ENCODE assay signal across 8 mouse cellular contexts in the genomic region with DNA sequence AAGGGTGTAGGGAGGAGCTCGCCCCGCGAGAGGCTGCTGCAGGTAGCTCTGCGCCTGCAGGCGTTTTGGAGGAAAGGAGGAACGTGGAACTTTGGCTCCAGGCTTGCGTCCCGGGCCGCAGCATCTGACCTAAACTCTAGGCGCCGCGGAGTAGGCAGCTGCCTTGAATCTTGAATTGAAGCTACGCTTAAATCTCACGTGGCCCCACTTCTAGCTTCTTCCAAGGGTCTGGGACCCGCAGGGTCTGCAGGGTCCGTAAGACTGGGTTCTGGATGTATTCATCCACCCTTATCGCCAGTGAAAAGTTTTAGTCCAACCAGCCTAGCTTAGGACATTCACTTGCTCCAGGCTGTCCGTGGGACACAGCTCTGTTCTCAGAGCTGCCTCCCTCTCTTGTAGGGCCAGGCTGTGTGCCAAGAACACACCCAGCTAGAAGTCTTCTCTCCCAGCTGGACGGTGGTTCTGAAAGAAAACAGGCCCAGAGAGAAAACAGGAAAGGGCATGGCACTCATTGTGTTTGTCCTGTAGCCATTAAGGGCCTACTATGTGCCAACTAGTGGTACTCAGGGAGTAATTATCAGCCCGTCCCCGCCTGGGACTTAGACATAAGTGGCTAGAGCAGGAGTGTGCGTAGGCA. TPM values are rescaled to one million over a fixed set of nuclear protein-coding genes. Genes with fewer than 3 reads are reported as not detected.
DNase-seq lines count a peak whose midpoint lies in the region; ATAC-seq and TF ChIP-seq lines count a peak whose summit lies in the region.

No protein-coding gene starts in this region.

- peak overlapping the region; percentile 82 for H3K4me2 ChIP-seq in heart, embryonic 15.5 days

- H3K9me3 ChIP-seq in erythroblast, embryonic 14.5 days (ENCODE audit: control insufficient read depth, low read length) = no peaks in the 10 kb centered on the region
- no peaks in the 10 kb centered on the region for H3K9me3 ChIP-seq in heart, embryonic 15.5 days (replicated peaks)

- no peaks in the 10 kb centered on the region for H3K79me2 ChIP-seq in macrophage (ENCODE audit: inconsistent target)

- H3K4me1 ChIP-seq in thymus, adult 2 months (replicated peaks; ENCODE audit: control insufficient read depth, insufficient read depth, low read length) = peaks cover 12% of the 10 kb centered on the region
- peaks cover 55% of the 10 kb centered on the region for H3K4me1 ChIP-seq in erythroblast, embryonic 14.5 days (ENCODE audit: control insufficient read depth)
- peaks cover 38% of the 10 kb centered on the region for H3K4me1 ChIP-seq in heart, embryonic 15.5 days (replicated peaks)

- no peaks in the 10 kb centered on the region for H3K36me3 ChIP-seq in thymus, adult 2 months (ENCODE audit: control insufficient read depth, insufficient read depth, low read length)
- peaks cover 27% of the 10 kb centered on the region for H3K36me3 ChIP-seq in erythroblast, embryonic 14.5 days (ENCODE audit: control insufficient read depth)
- peaks cover 24% of the 10 kb centered on the region for H3K36me3 ChIP-seq in heart, embryonic 15.5 days
- H3K36me3 ChIP-seq in macrophage (ENCODE audit: inconsistent target) = peaks cover 24% of the 10 kb centered on the region

- H3K27me3 ChIP-seq in thymus, adult 2 months (ENCODE audit: control insufficient read depth, insufficient read depth, low read length) = no peaks in the 10 kb centered on the region
- no peaks in the 10 kb centered on the region for H3K27me3 ChIP-seq in erythroblast, embryonic 14.5 days (ENCODE audit: control insufficient read depth)
- H3K27me3 ChIP-seq in heart, embryonic 15.5 days = peaks cover 7% of the 10 kb centered on the region; the same call in 1 of the 2 replicates

- ATAC-seq in heart, embryonic 15.5 days (replicated peaks; ENCODE audit: insufficient number of reproducible peaks, insufficient read depth, low FRiP score, low read depth) = peak; percentile 60

- H3K4me3 ChIP-seq in thymus, adult 2 months (ENCODE audit: control insufficient read depth, insufficient read depth, low read length) = peak overlapping the region; percentile 71
- peak overlapping the region; percentile 80 for H3K4me3 ChIP-seq in erythroblast, embryonic 14.5 days (replicated peaks)
- H3K4me3 ChIP-seq in heart, embryonic 15.5 days = peak overlapping the region; percentile 79
- peak overlapping the region; percentile 69 for H3K4me3 ChIP-seq in macrophage (ENCODE audit: inconsistent target)

- no peak for TF ChIP-seq POLR2A in thymus, adult 2 months (IDR thresholded peaks at IDR 0.05; ENCODE audit: control insufficient read depth, extremely low read depth, insufficient read depth, low read length, poor library complexity)

- 17% methylated on average over 22 of the region's 22 CpGs for WGBS in thymus, adult 2 months
- WGBS in heart, embryonic 15.5 days = 8% methylated on average over 22 of the region's 22 CpGs
- 18% methylated on average over 22 of the region's 22 CpGs for WGBS in macrophage (ENCODE audit: missing documents)

- H3K27ac ChIP-seq in thymus, adult 2 months (ENCODE audit: control insufficient read depth, insufficient read depth, low read length) = peak overlapping the region; percentile 9; the same call in 1 of the 2 replicates
- peak overlapping the region; percentile 93 for H3K27ac ChIP-seq in heart, embryonic 15.5 days
- 0 out of 2 replicates have a peak overlapping the region, but pooled peaks have one; percentile 1 for H3K27ac ChIP-seq in macrophage

- DNase-seq in thymus, adult 2 months = no peak
- no peak for DNase-seq in thymus, postnatal 25 days
- DNase-seq in kidney, postnatal 14 days = peak; percentile 83
- peak; percentile 56 to 77 for DNase-seq in urinary bladder, postnatal 36 days (ENCODE audit: low spot score in 2 of 2)
- no peak for DNase-seq in T-cell, adult 2 months (ENCODE audit: low spot score)

- no peak for TF ChIP-seq CTCF in thymus, adult 2 months (IDR thresholded peaks at IDR 0.05; ENCODE audit: borderline replicate concordance, control insufficient read depth, extremely low read depth, insufficient read depth, low read length, poor library complexity)

- peak overlapping the region; percentile 82 for H3K9ac ChIP-seq in heart, embryonic 15.5 days

RNA-seq across cellular contexts. Expression of a gene that starts 0.5 kb away (rescaled TPM):
- 9.7 and 9.8 TPM in 2 replicates for polyA plus RNA-seq in thymus, adult 2 months (2012; rRNA removed)
- 0.04 and 0.23 TPM in 2 replicates for polyA plus RNA-seq in erythroblast, embryonic 14.5 days (2012)
- polyA plus RNA-seq in heart, embryonic 15.5 days (2015; fragmentation: Nextera tagmentation; extraction: Ambion mirVana) = 7.7 and 10.9 TPM in 2 replicates
- total RNA-seq in macrophage (2018; cell fraction: chromatin; rRNA removed) = 1 to 10 TPM in 20 of 26 experiments, under 1 TPM in 2, not detected in 4; 0.74 to 9.0 (median 3.1) TPM
- 1 to 10 TPM; 2.2 to 4.8 (median 3.3) TPM for total RNA-seq in macrophage (2018; cell fraction: cytosol; rRNA removed)
- total RNA-seq in macrophage (2018; cell fraction: nucleus; rRNA removed) = 1 to 10 TPM in 18 of 26 experiments, under 1 TPM in 8; 0.46 to 7.5 (median 1.4) TPM
- polyA plus RNA-seq in macrophage (2018) = 3.1 to 5.8 TPM (median 3.7 TPM) in 3 replicates

RNA-seq across cellular contexts. Expression of a gene that starts 0.5 kb away (rescaled TPM):
- 163 and 173 TPM in 2 replicates for polyA plus RNA-seq in thymus, adult 2 months (2012; rRNA removed)
- polyA plus RNA-seq in erythroblast, embryonic 14.5 days (2012) = 4.0 and 5.2 TPM in 2 replicates
- polyA plus RNA-seq in heart, embryonic 15.5 days (2015; fragmentation: Nextera tagmentation; extraction: Ambion mirVana) = 39.0 and 56.0 TPM in 2 replicates
- 100 to 1,000 TPM in 16 of 26 experiments, 10 to 100 TPM in 10; 39.4 to 181 (median 118) TPM for total RNA-seq in macrophage (2018; cell fraction: chromatin; rRNA removed)
- 10 to 100 TPM; 20.6 to 41.7 (median 32.4) TPM for total RNA-seq in macrophage (2018; cell fraction: cytosol; rRNA removed)
- 10 to 100 TPM; 25.3 to 99.6 (median 61.1) TPM for total RNA-seq in macrophage (2018; cell fraction: nucleus; rRNA removed)
- polyA plus RNA-seq in macrophage (2018) = 33.7 to 43.4 TPM (median 35.5 TPM) in 3 replicates

RNA-seq across cellular contexts. Expression of a gene that starts 17.2 kb away (rescaled TPM):
- polyA plus RNA-seq in thymus, adult 2 months (2012; rRNA removed) = 13.5 and 19.6 TPM in 2 replicates
- polyA plus RNA-seq in erythroblast, embryonic 14.5 days (2012) = 0.04 and 0.18 TPM in 2 replicates
- polyA plus RNA-seq in heart, embryonic 15.5 days (2015; fragmentation: Nextera tagmentation; extraction: Ambion mirVana) = 55.5 and 61.4 TPM in 2 replicates
- 1 to 10 TPM in 1 of 26 experiments, not detected in 25; 4.0 TPM for total RNA-seq in macrophage (2018; cell fraction: chromatin; rRNA removed)
- under 1 TPM in 7 of 26 experiments, not detected in 19; 0.05 to 0.12 (median 0.09) TPM for total RNA-seq in macrophage (2018; cell fraction: cytosol; rRNA removed)
- under 1 TPM in 1 of 26 experiments, not detected in 25; 0.79 TPM for total RNA-seq in macrophage (2018; cell fraction: nucleus; rRNA removed)
- 0.15 TPM in 1 of 3 replicates, not detected in the others for polyA plus RNA-seq in macrophage (2018)

RNA-seq across cellular contexts. Expression of a gene that starts 25.3 kb away (rescaled TPM):
- 0.35 and 0.64 TPM in 2 replicates for polyA plus RNA-seq in thymus, adult 2 months (2012; rRNA removed)
- not detected in 2 replicates for polyA plus RNA-seq in erythroblast, embryonic 14.5 days (2012)
- 0.26 TPM in 1 of 2 replicates, not detected in the other for polyA plus RNA-seq in heart, embryonic 15.5 days (2015; fragmentation: Nextera tagmentation; extraction: Ambion mirVana)
- not detected for total RNA-seq in macrophage (2018; cell fraction: chromatin; rRNA removed)
- total RNA-seq in macrophage (2018; cell fraction: cytosol; rRNA removed) = not detected
- not detected for total RNA-seq in macrophage (2018; cell fraction: nucleus; rRNA removed)
- polyA plus RNA-seq in macrophage (2018) = not detected in 3 replicates

RNA-seq across cellular contexts. Expression of a gene that starts 36.6 kb away (rescaled TPM):
- 118 and 123 TPM in 2 replicates for polyA plus RNA-seq in thymus, adult 2 months (2012; rRNA removed)
- polyA plus RNA-seq in erythroblast, embryonic 14.5 days (2012) = 7.3 and 7.6 TPM in 2 replicates
- polyA plus RNA-seq in heart, embryonic 15.5 days (2015; fragmentation: Nextera tagmentation; extraction: Ambion mirVana) = 12.5 and 18.1 TPM in 2 replicates
- 100 to 1,000 TPM in 1 of 26 experiments, 10 to 100 TPM in 25; 23.0 to 109 (median 39.0) TPM for total RNA-seq in macrophage (2018; cell fraction: chromatin; rRNA removed)
- total RNA-seq in macrophage (2018; cell fraction: cytosol; rRNA removed) = 10 to 100 TPM in 25 of 26 experiments, 1 to 10 TPM in 1; 9.8 to 17.4 (median 13.4) TPM
- total RNA-seq in macrophage (2018; cell fraction: nucleus; rRNA removed) = 10 to 100 TPM; 16.4 to 61.1 (median 29.3) TPM
- polyA plus RNA-seq in macrophage (2018) = 8.0 to 14.3 TPM (median 12.2 TPM) in 3 replicates

Comparison
In these comparisons a context has a peak if more than half of its experiments do, and no peak if none do; other contexts are left out.
1. DNase-seq: peak in kidney, postnatal 14 days (single experiment) and urinary bladder, postnatal 36 days (2 of 2); none in thymus, adult 2 months (single experiment), thymus, postnatal 25 days (single experiment) and T-cell, adult 2 months (single experiment).
2. H3K27ac ChIP-seq: peak in every context shown above with its lines; median percentile 93 in heart, embryonic 15.5 days; 9 in thymus, adult 2 months; 1 in macrophage.
3. RNA of a gene that starts 17.2 kb away (polyA plus RNA-seq): 55.5 to 61.4 TPM in heart, embryonic 15.5 days and 13.5 to 19.6 TPM in thymus, adult 2 months; 0.04 to 0.18 TPM in erythroblast, embryonic 14.5 days and 0.15 TPM in macrophage; every median in the first group is over 10 times any median in the second.
4. Peak in every context shown above with its lines, with median percentiles within 50 percentile points of each other: H3K4me3 ChIP-seq.